Mouse (Mus musculus) thymus, postnatal 25 days (tissue): ENCODE results near the gene Gpr15.

ENCODE experiments used
- DNase-seq: peaks from one replicate; pipeline ENCODE4 v3.0.0; 2022

Gpr15 gene

GRCm38 (mm10) chr16:58718666-58719120 lies at the start of gene Gpr15:
Gpr15 (minus strand) TSS chr16:58719070.
- no peak for DNase-seq

- DNase-seq: no peak
Observed at GRCm38 (mm10) chr16:58763076-58763475, 44.2 kb upstream of the Gpr15 start, which contains the start of gene Olfr172. Olfr172 (minus strand) TSS chr16:58763176.

- no peak for DNase-seq
Observed at GRCm38 (mm10) chr16:58756191-58756590, 37.3 kb upstream of the Gpr15 start.

GRCm38 (mm10) chr16:58751314-58751713 lies 32.4 kb upstream of the Gpr15 start:
- no peak for DNase-seq

GRCm38 (mm10) chr16:58746715-58747114 lies 27.8 kb upstream of the Gpr15 start:
- no peak for DNase-seq

GRCm38 (mm10) chr16:58740751-58741150 lies 21.9 kb upstream of the Gpr15 start:
- no peak for DNase-seq

- no peak for DNase-seq
Observed at GRCm38 (mm10) chr16:58738800-58739199, 19.9 kb upstream of the Gpr15 start.

- no peak for DNase-seq
Observed at GRCm38 (mm10) chr16:58738205-58738604, 19.3 kb upstream of the Gpr15 start.

GRCm38 (mm10) chr16:58728176-58728671 lies 9.4 kb upstream of the Gpr15 start:
- DNase-seq: no peak

GRCm38 (mm10) chr16:58727477-58728131 lies 8.7 kb upstream of the Gpr15 start, which contains the start of gene Cldnd1:
Cldnd1 (plus strand) TSS chr16:58727910.
- DNase-seq: peak; percentile 94

GRCm38 (mm10) chr16:58726680-58727476 lies 8.0 kb upstream of the Gpr15 start:
- no peak for DNase-seq

- DNase-seq: no peak
Observed at GRCm38 (mm10) chr16:58722292-58722691, 3.4 kb upstream of the Gpr15 start.

GRCm38 (mm10) chr16:58715018-58715417 lies 3.9 kb downstream of the Gpr15 start:
- no peak for DNase-seq

GRCm38 (mm10) chr16:58713128-58713527 lies 5.7 kb downstream of the Gpr15 start:
- no peak for DNase-seq

- no peak for DNase-seq
Observed at GRCm38 (mm10) chr16:58712221-58712620, 6.6 kb downstream of the Gpr15 start.

GRCm38 (mm10) chr16:58709536-58709935 lies 9.3 kb downstream of the Gpr15 start:
- DNase-seq: no peak

GRCm38 (mm10) chr16:58708601-58709475 lies 10.0 kb downstream of the Gpr15 start:
- DNase-seq: no peak

- no peak for DNase-seq
Observed at GRCm38 (mm10) chr16:58707276-58707905, 11.5 kb downstream of the Gpr15 start.

GRCm38 (mm10) chr16:58704999-58705398 lies 13.9 kb downstream of the Gpr15 start:
- no peak for DNase-seq

GRCm38 (mm10) chr16:58703382-58704124 lies 15.3 kb downstream of the Gpr15 start:
- DNase-seq: no peak

- no peak for DNase-seq
Observed at GRCm38 (mm10) chr16:58702329-58702932, 16.4 kb downstream of the Gpr15 start.
